Mouse (Mus musculus) E14TG2a.4 (cell line): ENCODE results near the gene Fam53b.

Experiments
- CTCF ChIP-seq: conservative IDR thresholded peaks from 2 replicates; pipeline ENCODE4 v1.5.1; 2014; ENCODE audit warnings: low read length
- NANOG ChIP-seq: IDR thresholded peaks from 2 replicates; pipeline ENCODE4 v1.6.1; 2014; ENCODE audit warnings: borderline replicate concordance, low read length, mixed read lengths
- POU5F1 ChIP-seq: IDR thresholded peaks from 2 replicates; pipeline ENCODE4 v1.6.1; 2014; ENCODE audit warnings: low read length, borderline replicate concordance

DNA sequence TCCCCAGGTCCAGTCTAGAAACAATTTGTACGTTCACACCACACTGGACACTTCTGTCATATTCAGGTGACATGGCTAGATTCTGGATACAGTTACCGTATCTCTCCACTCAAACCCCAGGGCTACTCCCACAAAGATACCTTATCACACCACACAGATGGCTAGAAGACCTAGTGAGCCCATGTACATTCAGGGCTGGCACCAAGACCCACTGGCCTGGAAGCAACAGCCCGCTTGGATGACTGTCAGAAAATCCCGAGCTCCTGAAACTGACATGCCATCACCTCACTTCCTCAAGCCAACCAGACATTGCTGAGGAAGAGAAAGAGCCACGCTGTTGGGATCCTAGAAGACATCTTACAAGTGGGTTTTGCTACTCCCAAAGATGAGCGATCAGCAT lies 74.8 kb downstream of the Fam53b start:
- TF ChIP-seq CTCF (no peak), NANOG (no peak), POU5F1 (no peak)
